Mouse (Mus musculus) kidney, adult 2 months (tissue): Measurements from ENCODE around the gene Cpa5.

Source experiments
- CTCF ChIP-seq: fragments of 200-500 bp; conservative IDR thresholded peaks from 2 replicates; pipeline ENCODE4 v1.5.1; 2011; ENCODE audit warnings: low read depth, mild to moderate bottlenecking, control low read depth, low read length, moderate library complexity, mixed read lengths; ENCODE audit not compliant: insufficient read depth, insufficient read length
- POLR2A ChIP-seq: fragments of 200-500 bp; IDR thresholded peaks from one replicate; pipeline ENCODE4 v1.6.1; 2011; ENCODE audit warnings: low read depth, low read length, control low read depth

- TF ChIP-seq CTCF (no peak), POLR2A (no peak)
Observed at GRCm38 (mm10) chr6:30576477-30577203, 34.2 kb upstream of the Cpa5 start.
